Mouse (Mus musculus): ENCODE measurements around the gene Zfr2. TPM values are rescaled to one million over a fixed set of nuclear protein-coding genes. Genes with fewer than 3 reads are reported as not detected.

Zfr2 gene
- polyA plus RNA-seq (2012; rRNA removed), result 77.6 and 79.6 TPM in 2 replicates

DNA sequence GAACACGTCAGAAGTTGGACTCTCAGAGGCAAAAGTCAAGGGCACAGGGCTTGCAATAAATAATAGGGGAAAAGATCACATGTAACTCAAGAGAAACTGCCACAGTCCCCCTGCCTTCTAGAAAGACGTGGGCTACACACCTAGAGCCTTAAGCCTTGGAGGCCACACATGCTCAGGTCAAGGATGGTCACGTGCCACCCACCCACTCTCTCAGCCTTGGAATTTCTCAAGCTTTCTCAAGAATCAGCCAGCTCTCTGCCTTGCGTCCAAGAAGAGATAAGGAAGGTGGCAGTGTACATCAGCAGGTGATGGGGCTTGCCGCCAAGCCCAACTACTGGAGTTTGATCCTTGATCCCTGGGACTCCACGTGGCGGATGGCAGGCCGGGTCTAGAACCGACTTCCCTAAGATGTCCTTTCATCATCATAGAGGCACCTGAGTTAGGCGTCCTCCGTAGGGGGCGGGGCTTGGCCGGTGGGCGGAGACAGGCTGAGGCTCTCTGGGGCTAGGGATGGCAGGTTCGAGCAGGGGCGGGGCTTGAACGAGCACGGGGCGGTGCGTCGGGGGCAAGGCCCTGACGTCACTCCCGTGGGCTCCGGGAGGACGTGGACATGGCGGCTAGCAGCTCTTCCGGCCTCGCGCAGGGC is at the start of gene Zfr2:
Gene Zfr2 (plus strand): TSS at position 576 of the 646 bp plus-strand sequence.
- 8% methylated on average over 29 of the region's 29 CpGs for whole genome bisulfite sequencing
- DNase-seq, result peak; percentile 95 to 96
- no peaks in the 10 kb centered on the region for H3K27me3 ChIP-seq (ENCODE audit: control insufficient read depth, insufficient read depth, low read length)
- H3K4me3 ChIP-seq (replicated peaks; ENCODE audit: insufficient read depth, low read depth, low read length), result peak within 1 kb of the TSS; percentile 85
- peak within 1 kb of the TSS; percentile 17; the same call in 1 of the 2 replicates for H3K27ac ChIP-seq (ENCODE audit: insufficient read depth, low read length)
- TF ChIP-seq CTCF (IDR thresholded peaks at IDR 0.05; ENCODE audit: borderline replicate concordance, insufficient read depth, low read depth, low read length) (no peak), POLR2A (IDR thresholded peaks at IDR 0.05; ENCODE audit: borderline replicate concordance, insufficient read depth, low read length) (peak; percentile 82)
- peaks cover 18% of the 10 kb centered on the region; the same call in 1 of the 2 replicates for H3K4me1 ChIP-seq (ENCODE audit: control insufficient read depth, insufficient read depth, low read length)

DNA sequence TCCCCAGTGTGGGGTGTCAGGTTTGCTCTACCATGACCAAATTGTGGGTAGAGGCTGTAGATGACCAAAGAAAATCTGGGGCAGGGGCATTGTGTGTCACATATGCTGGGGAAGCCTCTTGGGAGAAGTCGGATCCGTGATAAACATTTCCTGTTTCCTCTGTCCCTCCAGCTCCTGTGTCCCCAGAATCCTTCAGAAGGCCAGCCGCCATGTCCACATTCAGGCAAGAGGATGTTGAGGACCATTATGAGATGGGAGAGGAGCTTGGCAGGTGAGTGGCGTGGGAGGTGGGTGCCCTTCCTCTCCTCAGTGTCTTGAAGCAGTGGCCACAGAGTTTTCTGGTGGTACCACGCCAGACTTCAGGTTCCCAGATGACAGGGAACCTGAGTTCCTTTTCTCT is 49.1 kb upstream of the Zfr2 start, which contains the start of gene 4930442H23Rik:
Gene 4930442H23Rik (minus strand): TSS at position 45 of the 400 bp plus-strand sequence.
- Histone ChIP-seq H3K27me3 (ENCODE audit: control insufficient read depth, insufficient read depth, low read length) (no peaks in the 10 kb centered on the region), H3K4me3 (replicated peaks; ENCODE audit: insufficient read depth, low read depth, low read length) (peak within 1 kb of the TSS; percentile 77), H3K4me1 (ENCODE audit: control insufficient read depth, insufficient read depth, low read length) (peaks cover 8% of the 10 kb centered on the region), H3K27ac (ENCODE audit: insufficient read depth, low read length) (peak within 1 kb of the TSS; percentile 44; the same call in 1 of the 2 replicates)
- no peak for DNase-seq
- WGBS, result 80% methylated on average over 5 of the region's 5 CpGs
- no peak for TF ChIP-seq POLR2A (IDR thresholded peaks at IDR 0.05; ENCODE audit: borderline replicate concordance, insufficient read depth, low read length)
- TF ChIP-seq CTCF (IDR thresholded peaks at IDR 0.05; ENCODE audit: borderline replicate concordance, insufficient read depth, low read depth, low read length), result no peak

DNA sequence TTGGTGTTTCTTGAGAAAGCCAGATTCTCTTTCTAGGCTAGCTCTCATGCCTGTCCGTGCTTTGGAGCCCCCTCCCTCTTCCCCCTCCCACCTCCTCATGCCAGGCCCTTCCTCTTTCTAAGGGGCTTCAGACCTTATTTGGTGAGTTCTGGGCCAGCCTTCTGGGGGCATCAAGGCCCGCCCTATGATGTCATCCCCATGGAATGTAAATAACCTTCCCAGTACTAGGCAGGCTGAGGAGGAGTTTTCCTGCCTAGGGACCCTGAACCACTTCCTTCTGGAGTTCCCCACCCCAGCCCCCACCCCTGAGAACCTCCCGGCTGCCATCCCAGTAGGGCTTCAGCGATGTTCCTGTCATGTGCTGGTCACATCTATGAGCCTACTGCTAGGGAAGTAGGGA is 48.2 kb upstream of the Zfr2 start:
- no peak overlapping the region for H3K4me3 ChIP-seq (replicated peaks; ENCODE audit: insufficient read depth, low read depth, low read length)
- H3K27ac ChIP-seq (ENCODE audit: insufficient read depth, low read length), result no peak overlapping the region
- TF ChIP-seq CTCF (IDR thresholded peaks at IDR 0.05; ENCODE audit: borderline replicate concordance, insufficient read depth, low read depth, low read length), result no peak
- TF ChIP-seq POLR2A (IDR thresholded peaks at IDR 0.05; ENCODE audit: borderline replicate concordance, insufficient read depth, low read length), result no peak
- DNase-seq, result no peak
- H3K27me3 ChIP-seq (ENCODE audit: control insufficient read depth, insufficient read depth, low read length), result no peaks in the 10 kb centered on the region
- peaks cover 6% of the 10 kb centered on the region for H3K4me1 ChIP-seq (ENCODE audit: control insufficient read depth, insufficient read depth, low read length)
- WGBS, result 70% methylated on average over 4 of the region's 4 CpGs

DNA sequence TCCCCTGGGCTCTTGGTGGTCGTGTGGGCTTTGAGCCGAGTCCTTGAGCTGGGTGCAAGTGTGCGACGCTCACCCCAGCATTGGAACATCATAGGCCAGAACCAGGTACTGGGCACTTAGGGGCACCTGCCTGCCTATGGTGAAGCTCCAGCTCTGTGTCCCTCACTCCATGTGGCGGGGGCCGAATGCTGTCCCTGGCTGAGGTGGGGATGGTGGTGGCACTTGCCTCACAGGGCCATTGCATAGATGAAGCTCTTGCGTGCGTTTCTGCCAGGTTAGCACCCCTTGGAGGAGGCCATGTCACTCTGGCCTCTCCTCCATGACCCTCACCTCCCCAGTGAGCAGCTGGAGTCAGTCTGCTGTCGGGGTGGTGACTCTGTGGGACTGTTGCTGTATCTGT is 45.8 kb upstream of the Zfr2 start:
- peaks cover 6% of the 10 kb centered on the region for H3K4me1 ChIP-seq (ENCODE audit: control insufficient read depth, insufficient read depth, low read length)
- no peak overlapping the region for H3K27ac ChIP-seq (ENCODE audit: insufficient read depth, low read length)
- no peak for DNase-seq
- no peak for TF ChIP-seq POLR2A (IDR thresholded peaks at IDR 0.05; ENCODE audit: borderline replicate concordance, insufficient read depth, low read length)
- no peak for TF ChIP-seq CTCF (IDR thresholded peaks at IDR 0.05; ENCODE audit: borderline replicate concordance, insufficient read depth, low read depth, low read length)
- H3K27me3 ChIP-seq (ENCODE audit: control insufficient read depth, insufficient read depth, low read length), result no peaks in the 10 kb centered on the region
- no peak overlapping the region for H3K4me3 ChIP-seq (replicated peaks; ENCODE audit: insufficient read depth, low read depth, low read length)
- WGBS, result 93% methylated on average over 9 of the region's 9 CpGs

DNA sequence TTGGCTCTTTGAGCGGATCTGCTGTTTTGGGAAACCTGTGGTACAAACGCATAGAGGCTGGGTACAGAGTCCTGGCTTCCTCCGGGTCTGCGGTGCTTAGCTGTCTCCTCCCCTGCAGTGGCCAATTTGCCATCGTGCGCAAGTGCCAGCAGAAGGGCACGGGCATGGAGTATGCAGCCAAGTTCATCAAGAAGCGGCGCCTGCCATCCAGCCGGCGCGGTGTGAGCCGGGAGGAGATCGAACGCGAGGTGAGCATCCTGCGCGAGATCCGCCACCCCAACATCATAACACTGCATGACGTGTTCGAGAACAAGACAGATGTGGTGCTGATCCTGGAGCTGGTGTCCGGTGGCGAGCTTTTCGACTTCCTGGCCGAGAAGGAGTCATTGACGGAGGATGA is 43.1 kb upstream of the Zfr2 start:
- H3K4me3 ChIP-seq (replicated peaks; ENCODE audit: insufficient read depth, low read depth, low read length), result no peak overlapping the region
- TF ChIP-seq CTCF (IDR thresholded peaks at IDR 0.05; ENCODE audit: borderline replicate concordance, insufficient read depth, low read depth, low read length) (no peak), POLR2A (IDR thresholded peaks at IDR 0.05; ENCODE audit: borderline replicate concordance, insufficient read depth, low read length) (no peak)
- no peaks in the 10 kb centered on the region for H3K27me3 ChIP-seq (ENCODE audit: control insufficient read depth, insufficient read depth, low read length)
- no peak for DNase-seq
- 59% methylated on average over 26 of the region's 26 CpGs for WGBS
- H3K27ac ChIP-seq (ENCODE audit: insufficient read depth, low read length), result no peak overlapping the region
- peaks cover 5% of the 10 kb centered on the region for H3K4me1 ChIP-seq (ENCODE audit: control insufficient read depth, insufficient read depth, low read length)

DNA sequence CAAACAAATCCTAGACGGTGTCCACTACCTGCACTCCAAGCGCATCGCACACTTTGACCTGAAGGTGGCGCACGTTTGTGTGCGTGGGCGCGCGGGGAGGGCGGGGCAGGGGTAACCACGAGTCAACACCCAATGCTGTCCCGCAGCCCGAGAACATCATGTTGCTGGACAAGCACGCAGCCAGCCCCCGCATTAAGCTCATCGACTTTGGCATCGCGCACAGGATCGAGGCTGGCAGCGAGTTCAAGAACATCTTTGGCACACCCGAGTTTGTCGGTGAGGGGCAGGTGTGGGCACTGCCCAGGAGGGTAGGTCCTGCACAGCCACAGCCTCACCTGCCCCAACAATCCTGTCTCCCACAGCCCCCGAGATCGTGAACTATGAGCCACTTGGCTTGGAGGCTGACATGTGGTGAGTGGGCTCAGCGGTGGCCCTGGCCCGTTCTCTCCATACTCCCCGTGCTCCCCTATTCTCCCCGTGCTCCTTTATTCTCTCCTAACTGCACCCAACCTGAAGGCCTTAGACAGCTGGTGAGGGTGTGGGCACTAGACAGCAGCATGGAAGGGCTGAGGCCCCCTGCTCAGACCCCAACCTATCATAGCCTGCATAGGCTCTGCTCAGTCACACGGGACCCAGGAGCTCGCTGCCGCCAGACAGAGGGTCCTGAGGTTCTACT is 42.6 kb upstream of the Zfr2 start:
- DNase-seq, result peak in 1 of 2 experiments; percentile 58
- H3K4me1 ChIP-seq (ENCODE audit: control insufficient read depth, insufficient read depth, low read length), result peaks cover 5% of the 10 kb centered on the region

DNA sequence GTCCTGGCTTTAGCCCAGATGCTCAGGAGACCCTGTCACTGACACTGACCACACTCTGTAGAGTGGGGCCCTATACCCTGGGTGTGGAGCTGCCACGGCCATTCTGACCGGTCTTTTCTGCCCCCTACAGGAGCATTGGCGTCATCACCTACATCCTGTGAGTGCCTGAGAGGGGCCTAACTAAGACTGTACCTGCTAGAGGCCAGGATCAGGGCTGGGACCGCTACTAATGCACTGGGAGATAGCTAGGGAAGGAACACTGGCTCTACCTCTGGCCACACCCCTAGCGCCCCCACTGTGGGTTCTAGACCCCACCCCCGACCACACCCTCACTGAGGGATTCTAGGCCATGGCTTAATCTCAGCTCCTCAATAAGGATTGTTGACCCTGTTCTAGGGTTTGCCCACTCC is 42.0 kb upstream of the Zfr2 start:
- H3K4me3 ChIP-seq (replicated peaks; ENCODE audit: insufficient read depth, low read depth, low read length), result no peak overlapping the region
- H3K27me3 ChIP-seq (ENCODE audit: control insufficient read depth, insufficient read depth, low read length), result no peaks in the 10 kb centered on the region
- DNase-seq, result no peak
- peaks cover 5% of the 10 kb centered on the region for H3K4me1 ChIP-seq (ENCODE audit: control insufficient read depth, insufficient read depth, low read length)
- peak; percentile 37; the same call in 1 of the 2 replicates for TF ChIP-seq CTCF (IDR thresholded peaks at IDR 0.05; ENCODE audit: borderline replicate concordance, insufficient read depth, low read depth, low read length)
- TF ChIP-seq POLR2A (IDR thresholded peaks at IDR 0.05; ENCODE audit: borderline replicate concordance, insufficient read depth, low read length), result no peak
- WGBS, result 69% methylated on average over 6 of the region's 6 CpGs
- H3K27ac ChIP-seq (ENCODE audit: insufficient read depth, low read length), result no peak overlapping the region

More for the DNA sequence above, 42.6 kb upstream of the Zfr2 start:
- no peak for TF ChIP-seq POLR2A (IDR thresholded peaks at IDR 0.05; ENCODE audit: borderline replicate concordance, insufficient read depth, low read length)
- peak; percentile 59; the same call in 1 of the 2 replicates for TF ChIP-seq CTCF (IDR thresholded peaks at IDR 0.05; ENCODE audit: borderline replicate concordance, insufficient read depth, low read depth, low read length)
- Histone ChIP-seq H3K27ac (ENCODE audit: insufficient read depth, low read length) (no peak overlapping the region), H3K27me3 (ENCODE audit: control insufficient read depth, insufficient read depth, low read length) (no peaks in the 10 kb centered on the region), H3K4me3 (replicated peaks; ENCODE audit: insufficient read depth, low read depth, low read length) (no peak overlapping the region)
- WGBS, result 58% methylated on average over 31 of the region's 31 CpGs
